Mouse (Mus musculus): Measurements from ENCODE around the gene March5.
"Not testable (repeated sequence)": the region's sequence is repeated elsewhere in the genome, so short reads cannot be mapped to it uniquely, and the experiment has no call there.

The March5 gene

GRCm38 (mm10) chr19:37208176-37208755 is 923 bp downstream of the March5 start, which contains the start of gene Cpeb3:
Cpeb3 (minus strand) TSS chr19:37208601.
- DNase-seq (ENCODE audit: inconsistent age in 2 of 2, low spot score in 1 of 2), result peak; percentile 40 to 82

- DNase-seq (ENCODE audit: inconsistent age in 2 of 2, low spot score in 1 of 2), result peak in 1 of 2 experiments; percentile 66
These were observed 1.6 kb downstream of the March5 start for GRCm38 (mm10) chr19:37208986-37209385.

GRCm38 (mm10) chr19:37209467-37210128 is 2.3 kb downstream of the March5 start:
- DNase-seq (ENCODE audit: inconsistent age in 2 of 2, low spot score in 1 of 2), result peak in 1 of 2 experiments; percentile 48

GRCm38 (mm10) chr19:37210457-37210856 is 3.1 kb downstream of the March5 start:
- no peak for DNase-seq (ENCODE audit: inconsistent age in 2 of 2, low spot score in 1 of 2)

- no peak for DNase-seq (ENCODE audit: inconsistent age in 2 of 2, low spot score in 1 of 2)
These were observed 4.1 kb downstream of the March5 start for GRCm38 (mm10) chr19:37211416-37211815.

- DNase-seq (ENCODE audit: inconsistent age in 2 of 2, low spot score in 1 of 2), result no peak
These were observed 7.4 kb downstream of the March5 start for GRCm38 (mm10) chr19:37214711-37215110.

- no peak for DNase-seq (ENCODE audit: inconsistent age in 2 of 2, low spot score in 1 of 2)
These were observed 18.0 kb downstream of the March5 start for GRCm38 (mm10) chr19:37225197-37225862.

GRCm38 (mm10) chr19:37232598-37232997 is 25.3 kb downstream of the March5 start:
- not testable (repeated sequence) for DNase-seq (ENCODE audit: inconsistent age in 2 of 2, low spot score in 1 of 2)

GRCm38 (mm10) chr19:37233561-37234539 is 26.5 kb downstream of the March5 start:
- peak in 1 of 2 experiments; percentile 51 for DNase-seq (ENCODE audit: inconsistent age in 2 of 2, low spot score in 1 of 2)

GRCm38 (mm10) chr19:37235818-37236217 is 28.5 kb downstream of the March5 start:
- no peak for DNase-seq (ENCODE audit: inconsistent age in 2 of 2, low spot score in 1 of 2)

GRCm38 (mm10) chr19:37237306-37237705 is 30.0 kb downstream of the March5 start:
- no peak for DNase-seq (ENCODE audit: inconsistent age in 2 of 2, low spot score in 1 of 2)

GRCm38 (mm10) chr19:37237712-37238437 is 30.5 kb downstream of the March5 start:
- DNase-seq (ENCODE audit: inconsistent age in 2 of 2, low spot score in 1 of 2), result no peak

GRCm38 (mm10) chr19:37238651-37239050 is 31.3 kb downstream of the March5 start:
- DNase-seq (ENCODE audit: inconsistent age in 2 of 2, low spot score in 1 of 2), result no peak

- peak in 1 of 2 experiments; percentile 61 for DNase-seq (ENCODE audit: inconsistent age in 2 of 2, low spot score in 1 of 2)
These were observed 31.8 kb downstream of the March5 start for GRCm38 (mm10) chr19:37239096-37239495.

- DNase-seq (ENCODE audit: inconsistent age in 2 of 2, low spot score in 1 of 2), result peak in 1 of 2 experiments; percentile 66
These were observed 33.9 kb downstream of the March5 start for GRCm38 (mm10) chr19:37241201-37241600.

GRCm38 (mm10) chr19:37242707-37243106 is 35.4 kb downstream of the March5 start:
- DNase-seq (ENCODE audit: inconsistent age in 2 of 2, low spot score in 1 of 2), result no peak

GRCm38 (mm10) chr19:37246859-37247258 is 39.5 kb downstream of the March5 start:
- DNase-seq (ENCODE audit: inconsistent age in 2 of 2, low spot score in 1 of 2), result peak; percentile 34 to 61

GRCm38 (mm10) chr19:37248199-37248598 is 40.9 kb downstream of the March5 start:
- no peak for DNase-seq (ENCODE audit: inconsistent age in 2 of 2, low spot score in 1 of 2)

- no peak for DNase-seq (ENCODE audit: inconsistent age in 2 of 2, low spot score in 1 of 2)
These were observed 44.8 kb downstream of the March5 start for GRCm38 (mm10) chr19:37252104-37252503.

GRCm38 (mm10) chr19:37255321-37255720 is 48.0 kb downstream of the March5 start:
- DNase-seq (ENCODE audit: inconsistent age in 2 of 2, low spot score in 1 of 2), result peak in 1 of 2 experiments; percentile 57

Measured in adrenal gland, adult (tissue).